Mouse (Mus musculus): Measurements from ENCODE around the gene Noxa1.

DNA sequence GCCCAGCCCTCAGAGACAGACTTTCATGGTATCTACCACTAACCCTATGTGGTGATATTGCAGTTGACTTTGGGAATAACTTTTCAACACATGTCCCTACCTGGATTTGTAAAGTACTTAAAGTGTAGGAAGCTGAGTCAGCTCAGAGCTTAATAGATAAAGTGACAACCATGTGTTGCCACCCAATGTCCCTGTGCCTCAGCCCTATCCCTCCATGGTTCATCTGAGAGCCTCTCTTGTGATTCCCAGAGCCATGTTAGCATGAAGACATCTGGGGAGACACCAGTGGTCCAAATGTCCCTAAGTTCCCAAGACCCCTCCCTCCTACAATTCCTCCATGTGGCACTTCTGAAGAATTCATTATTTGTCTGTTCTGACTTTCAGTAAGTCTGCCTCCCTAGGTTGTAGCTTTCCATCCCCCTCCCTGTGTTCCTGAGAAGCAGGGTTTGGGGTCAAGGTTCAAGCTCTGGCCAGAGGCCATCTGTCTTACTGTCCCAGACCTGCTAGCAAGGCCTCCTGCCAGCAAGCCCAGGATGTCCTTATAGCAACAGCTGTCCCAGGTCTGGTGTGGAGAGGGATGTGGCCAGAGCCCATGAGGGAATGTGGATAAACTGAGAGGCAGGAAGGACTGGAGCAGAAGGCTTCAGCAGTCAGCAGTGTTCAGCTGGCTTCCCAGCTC is 15.7 kb upstream of the Noxa1 start:
- TF ChIP-seq CTCF (IDR thresholded peaks at IDR 0.05; ENCODE audit: extremely low read depth, insufficient read length, insufficient replicate concordance, low read depth, low read length), result no peak
- TF ChIP-seq POLR2A (IDR thresholded peaks at IDR 0.05; ENCODE audit: low read depth, low read length), result no peak
